In the genomic region with DNA sequence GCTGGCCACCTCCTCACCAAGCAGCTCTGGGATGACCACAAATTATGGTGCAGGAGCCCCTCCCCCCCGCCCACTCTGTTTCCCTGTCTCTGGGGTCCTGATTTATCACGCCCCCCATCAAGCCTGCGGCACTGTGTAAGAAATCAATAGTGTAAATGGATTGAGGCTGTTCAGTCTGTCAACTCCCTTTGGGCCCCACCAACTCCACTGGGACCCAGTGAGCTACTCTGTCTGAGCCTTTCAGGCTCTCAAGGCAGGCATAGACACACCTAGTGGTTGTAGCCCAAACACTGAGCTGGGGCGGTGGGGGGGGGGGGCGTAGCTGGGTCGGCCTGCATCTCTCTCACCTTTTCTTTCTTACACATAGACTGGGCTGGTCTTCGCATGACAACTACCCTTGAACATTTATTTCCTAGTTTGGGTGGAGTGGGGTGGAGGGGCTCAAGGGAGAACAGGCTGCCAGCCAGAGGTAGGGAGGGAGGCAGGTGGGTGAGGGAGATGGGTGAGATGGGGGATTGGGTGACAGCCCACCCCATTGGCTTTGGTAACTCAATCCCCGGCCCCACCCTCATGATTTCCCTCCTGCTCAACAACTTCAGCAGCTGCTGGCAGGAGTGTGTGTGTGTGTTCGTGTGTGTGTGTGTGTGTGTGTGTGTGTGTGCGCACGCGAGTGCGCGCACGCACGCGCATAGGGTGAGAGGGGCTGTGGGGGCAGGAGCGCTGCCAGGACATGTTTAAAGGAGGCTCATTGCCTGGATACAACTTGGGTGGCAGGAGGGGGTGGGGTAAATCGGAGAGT, we compare ENCODE assay signal across 8 mouse cellular contexts. TPM values are rescaled to one million over a fixed set of nuclear protein-coding genes. Genes with fewer than 3 reads are reported as not detected.
DNase-seq lines count a peak whose midpoint lies in the region; ATAC-seq and TF ChIP-seq lines count a peak whose summit lies in the region.

No protein-coding gene starts in this region.

- H3K9ac ChIP-seq in midbrain, embryonic 15.5 days: no peak overlapping the region
- no peak overlapping the region for H3K9ac ChIP-seq in hindbrain, embryonic 13.5 days
- peak overlapping the region; percentile 36 for H3K9ac ChIP-seq in neural tube, embryonic 12.5 days

- no peak overlapping the region for H3K4me2 ChIP-seq in midbrain, embryonic 15.5 days
- H3K4me2 ChIP-seq in hindbrain, embryonic 13.5 days: 0 out of 2 replicates have a peak overlapping the region, but pooled peaks have one; percentile 13
- peak overlapping the region; percentile 46 for H3K4me2 ChIP-seq in neural tube, embryonic 12.5 days (replicated peaks)

- H3K27ac ChIP-seq in midbrain, embryonic 10.5 days (replicated peaks): peak overlapping the region; percentile 39
- H3K27ac ChIP-seq in midbrain, embryonic 15.5 days: no peak overlapping the region
- H3K27ac ChIP-seq in hindbrain, embryonic 13.5 days: peak overlapping the region; percentile 75
- 0 out of 2 replicates have a peak overlapping the region, but pooled peaks have one; percentile 20 for H3K27ac ChIP-seq in neural tube, embryonic 12.5 days
- no peak overlapping the region for H3K27ac ChIP-seq in thymus, adult 2 months (ENCODE audit: control insufficient read depth, insufficient read depth, low read length)

- H3K36me3 ChIP-seq in midbrain, embryonic 10.5 days: no peaks in the 10 kb centered on the region
- H3K36me3 ChIP-seq in midbrain, embryonic 15.5 days (replicated peaks): no peaks in the 10 kb centered on the region
- H3K36me3 ChIP-seq in hindbrain, embryonic 13.5 days: no peaks in the 10 kb centered on the region
- H3K36me3 ChIP-seq in neural tube, embryonic 12.5 days: no peaks in the 10 kb centered on the region
- no peaks in the 10 kb centered on the region for H3K36me3 ChIP-seq in thymus, adult 2 months (ENCODE audit: control insufficient read depth, insufficient read depth, low read length)

- TF ChIP-seq POLR2A in thymus, adult 2 months (IDR thresholded peaks at IDR 0.05; ENCODE audit: control insufficient read depth, extremely low read depth, insufficient read depth, low read length, poor library complexity): no peak

- no peaks in the 10 kb centered on the region for H3K9me3 ChIP-seq in midbrain, embryonic 10.5 days (replicated peaks)
- no peaks in the 10 kb centered on the region for H3K9me3 ChIP-seq in midbrain, embryonic 15.5 days
- H3K9me3 ChIP-seq in hindbrain, embryonic 13.5 days: no peaks in the 10 kb centered on the region
- H3K9me3 ChIP-seq in neural tube, embryonic 12.5 days: no peaks in the 10 kb centered on the region

- peak; percentile 60 for DNase-seq in adrenal gland, postnatal 14 days
- DNase-seq in adrenal gland, postnatal 25 days: no peak
- no peak for DNase-seq in midbrain, embryonic 10.5 days (ENCODE audit: low spot score)
- DNase-seq in adrenal gland, postnatal 4 days (ENCODE audit: low spot score in 2 of 2): no peak
- DNase-seq in thymus, adult 2 months: no peak

- H3K4me3 ChIP-seq in midbrain, embryonic 10.5 days: 0 out of 2 replicates have a peak overlapping the region, but pooled peaks have one; percentile 0
- no peak overlapping the region for H3K4me3 ChIP-seq in midbrain, embryonic 15.5 days
- no peak overlapping the region for H3K4me3 ChIP-seq in hindbrain, embryonic 13.5 days
- no peak overlapping the region for H3K4me3 ChIP-seq in neural tube, embryonic 12.5 days
- H3K4me3 ChIP-seq in thymus, adult 2 months (ENCODE audit: control insufficient read depth, insufficient read depth, low read length): no peak overlapping the region

- no peak for TF ChIP-seq CTCF in thymus, adult 2 months (IDR thresholded peaks at IDR 0.05; ENCODE audit: borderline replicate concordance, control insufficient read depth, extremely low read depth, insufficient read depth, low read length, poor library complexity)

- 45% methylated on average over 19 of the region's 19 CpGs for WGBS in midbrain, embryonic 10.5 days
- 43% methylated on average over 17 of the region's 19 CpGs for WGBS in midbrain, embryonic 15.5 days
- WGBS in hindbrain, embryonic 13.5 days: 27% methylated on average over 19 of the region's 19 CpGs
- 19% methylated on average over 19 of the region's 19 CpGs for WGBS in neural tube, embryonic 12.5 days
- WGBS in thymus, adult 2 months: 36% methylated on average over 19 of the region's 19 CpGs

- ATAC-seq in midbrain, embryonic 15.5 days (replicated peaks): no peak
- ATAC-seq in hindbrain, embryonic 13.5 days (ENCODE audit: low FRiP score): no peak
- ATAC-seq in neural tube, embryonic 12.5 days (ENCODE audit: low FRiP score, low read depth): peak; percentile 44

- peaks cover 80% of the 10 kb centered on the region for H3K4me1 ChIP-seq in midbrain, embryonic 10.5 days
- H3K4me1 ChIP-seq in midbrain, embryonic 15.5 days: peaks cover 68% of the 10 kb centered on the region
- peaks cover 77% of the 10 kb centered on the region for H3K4me1 ChIP-seq in hindbrain, embryonic 13.5 days (replicated peaks)
- H3K4me1 ChIP-seq in neural tube, embryonic 12.5 days: peaks cover 79% of the 10 kb centered on the region
- peaks cover 50% of the 10 kb centered on the region for H3K4me1 ChIP-seq in thymus, adult 2 months (replicated peaks; ENCODE audit: control insufficient read depth, insufficient read depth, low read length)

- H3K27me3 ChIP-seq in midbrain, embryonic 10.5 days (ENCODE audit: low read depth, poor library complexity, severe bottlenecking): peaks cover 69% of the 10 kb centered on the region
- peaks cover 9% of the 10 kb centered on the region for H3K27me3 ChIP-seq in midbrain, embryonic 15.5 days (replicated peaks)
- peaks cover 9% of the 10 kb centered on the region; the same call in 1 of the 2 replicates for H3K27me3 ChIP-seq in hindbrain, embryonic 13.5 days
- no peaks in the 10 kb centered on the region for H3K27me3 ChIP-seq in neural tube, embryonic 12.5 days (replicated peaks)
- H3K27me3 ChIP-seq in thymus, adult 2 months (ENCODE audit: control insufficient read depth, insufficient read depth, low read length): no peaks in the 10 kb centered on the region

RNA-seq across cellular contexts. Expression of a gene that starts 4.9 kb away (rescaled TPM):
- total RNA-seq in adrenal gland, postnatal 14 days (2021): 24.5 and 29.3 TPM in 2 replicates
- 21.8 and 27.7 TPM in 2 replicates for total RNA-seq in adrenal gland, postnatal 25 days (2021)
- polyA plus RNA-seq in midbrain, embryonic 10.5 days (2016; fragmentation: Nextera tagmentation; extraction: Ambion mirVana): 15.5 and 16.1 TPM in 2 replicates
- polyA plus RNA-seq in midbrain, embryonic 15.5 days (2015; fragmentation: Nextera tagmentation; extraction: Ambion mirVana): 9.7 and 10.5 TPM in 2 replicates
- 17.1 and 20.3 TPM in 2 replicates for polyA plus RNA-seq in hindbrain, embryonic 13.5 days (2015; fragmentation: Nextera tagmentation; extraction: Ambion mirVana)
- 51.1 and 52.5 TPM in 2 replicates for polyA plus RNA-seq in neural tube, embryonic 12.5 days (2016; fragmentation: Nextera tagmentation; extraction: Ambion mirVana)
- 10 to 100 TPM; 46.4 to 50.6 TPM for total RNA-seq in adrenal gland, postnatal 4 days (2021)
- polyA plus RNA-seq in thymus, adult 2 months (2012; rRNA removed): 63.5 and 74.1 TPM in 2 replicates

RNA-seq across cellular contexts. Expression of a gene that starts 24.9 kb away (rescaled TPM):
- total RNA-seq in adrenal gland, postnatal 14 days (2021): 3.5 and 5.8 TPM in 2 replicates
- 1.7 and 4.3 TPM in 2 replicates for total RNA-seq in adrenal gland, postnatal 25 days (2021)
- polyA plus RNA-seq in midbrain, embryonic 10.5 days (2016; fragmentation: Nextera tagmentation; extraction: Ambion mirVana): 53.3 and 67.8 TPM in 2 replicates
- polyA plus RNA-seq in midbrain, embryonic 15.5 days (2015; fragmentation: Nextera tagmentation; extraction: Ambion mirVana): 3.9 and 4.2 TPM in 2 replicates
- polyA plus RNA-seq in hindbrain, embryonic 13.5 days (2015; fragmentation: Nextera tagmentation; extraction: Ambion mirVana): 5.9 and 6.0 TPM in 2 replicates
- polyA plus RNA-seq in neural tube, embryonic 12.5 days (2016; fragmentation: Nextera tagmentation; extraction: Ambion mirVana): 18.4 and 19.2 TPM in 2 replicates
- 1 to 10 TPM; 7.5 to 9.1 TPM for total RNA-seq in adrenal gland, postnatal 4 days (2021)
- polyA plus RNA-seq in thymus, adult 2 months (2012; rRNA removed): 8.4 and 12.2 TPM in 2 replicates

RNA-seq across cellular contexts. Expression of a gene that starts 50.3 kb away (rescaled TPM):
- total RNA-seq in adrenal gland, postnatal 14 days (2021): not detected in 2 replicates
- not detected in 2 replicates for total RNA-seq in adrenal gland, postnatal 25 days (2021)
- polyA plus RNA-seq in midbrain, embryonic 10.5 days (2016; fragmentation: Nextera tagmentation; extraction: Ambion mirVana): 0.16 TPM in 1 of 2 replicates, not detected in the other
- polyA plus RNA-seq in midbrain, embryonic 15.5 days (2015; fragmentation: Nextera tagmentation; extraction: Ambion mirVana): 1.4 and 2.4 TPM in 2 replicates
- polyA plus RNA-seq in hindbrain, embryonic 13.5 days (2015; fragmentation: Nextera tagmentation; extraction: Ambion mirVana): 1.5 and 1.6 TPM in 2 replicates
- polyA plus RNA-seq in neural tube, embryonic 12.5 days (2016; fragmentation: Nextera tagmentation; extraction: Ambion mirVana): 1.8 and 2.0 TPM in 2 replicates
- 1 to 10 TPM in 1 of 2 experiments, under 1 TPM in 1; 0.50 to 1.0 TPM for total RNA-seq in adrenal gland, postnatal 4 days (2021)
- 1.3 and 1.9 TPM in 2 replicates for polyA plus RNA-seq in thymus, adult 2 months (2012; rRNA removed)

Comparison
In these comparisons a context has a peak if more than half of its experiments do, and no peak if none do; other contexts are left out.
1. H3K27ac ChIP-seq: peak in midbrain, embryonic 10.5 days (single experiment), hindbrain, embryonic 13.5 days (single experiment) and neural tube, embryonic 12.5 days (single experiment); none in midbrain, embryonic 15.5 days (single experiment) and thymus, adult 2 months (single experiment).